Mouse (Mus musculus) heart, postnatal 0 days (tissue): Measurements from ENCODE around the gene Mat2a.

Experiments used
- CTCF ChIP-seq: IDR thresholded peaks from 2 replicates; pipeline ENCODE4 v1.5.1; 2016; ENCODE audit warnings: antibody characterized with exemption, control low read depth, low read depth
- EP300 ChIP-seq: IDR thresholded peaks from 2 replicates; pipeline ENCODE4 v1.6.1; 2016; ENCODE audit warnings: antibody characterized with exemption, low read depth

- TF ChIP-seq CTCF (no peak), EP300 (no peak)
These were observed 34.0 kb downstream of the Mat2a start for GRCm38 (mm10) chr6:72405356-72405755.
